Mouse (Mus musculus) fat pad, adult 2 months (tissue): Measurements from ENCODE around the gene Zbtb22.

Experiments used
- DNase-seq: peaks from one replicate; pipeline ENCODE4 v3.0.0-alpha.2; 2011; ENCODE audit warnings: low read depth, low spot score; ENCODE audit errors: extremely low read depth

Gene Zbtb22

DNA sequence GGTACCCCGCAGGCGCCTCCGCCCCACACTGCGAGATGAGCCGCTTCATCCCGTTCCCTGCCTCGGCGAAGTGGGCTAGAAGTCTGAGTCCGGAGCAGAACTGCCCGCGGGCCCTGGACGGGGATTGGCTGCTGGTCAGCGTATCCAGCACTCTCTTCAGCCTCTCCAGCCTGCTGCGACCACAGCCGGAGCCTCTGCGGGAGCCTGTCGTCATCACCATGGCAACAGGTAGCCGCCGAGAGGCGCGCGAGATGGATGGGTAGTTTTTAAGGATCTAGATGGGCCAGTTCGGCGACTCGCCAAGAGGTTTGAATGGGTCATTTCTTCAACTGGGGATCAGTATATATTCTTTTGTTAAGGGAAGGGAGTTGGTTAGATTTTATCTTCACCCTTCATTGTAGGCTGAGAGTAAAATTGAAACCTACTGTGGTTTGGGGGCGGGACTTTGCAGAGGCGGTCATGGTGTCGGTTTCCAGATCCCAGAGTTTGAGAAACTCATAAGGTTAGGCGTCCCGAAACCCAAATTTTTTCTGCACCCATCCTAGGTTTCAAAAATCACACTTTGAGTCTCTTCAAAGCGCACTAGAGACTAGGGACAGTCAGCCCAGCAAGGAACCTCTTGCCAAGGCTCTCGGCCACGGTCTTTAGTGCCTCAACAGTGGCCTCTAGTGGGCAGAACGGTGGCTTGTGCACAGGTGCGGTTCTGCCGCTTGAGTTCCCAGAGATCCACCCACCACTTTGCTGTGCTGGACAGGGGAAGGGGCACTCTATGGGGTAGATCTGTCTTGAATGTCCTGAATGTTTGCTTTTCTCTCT lies 4.8 kb downstream of the Zbtb22 start:
- no peak for DNase-seq

- no peak for DNase-seq
Observed at GRCm38 (mm10) chr17:33921361-33921760, 5.7 kb downstream of the Zbtb22 start.

- no peak for DNase-seq
Observed at GRCm38 (mm10) chr17:33924577-33925283, 9.0 kb downstream of the Zbtb22 start.

DNA sequence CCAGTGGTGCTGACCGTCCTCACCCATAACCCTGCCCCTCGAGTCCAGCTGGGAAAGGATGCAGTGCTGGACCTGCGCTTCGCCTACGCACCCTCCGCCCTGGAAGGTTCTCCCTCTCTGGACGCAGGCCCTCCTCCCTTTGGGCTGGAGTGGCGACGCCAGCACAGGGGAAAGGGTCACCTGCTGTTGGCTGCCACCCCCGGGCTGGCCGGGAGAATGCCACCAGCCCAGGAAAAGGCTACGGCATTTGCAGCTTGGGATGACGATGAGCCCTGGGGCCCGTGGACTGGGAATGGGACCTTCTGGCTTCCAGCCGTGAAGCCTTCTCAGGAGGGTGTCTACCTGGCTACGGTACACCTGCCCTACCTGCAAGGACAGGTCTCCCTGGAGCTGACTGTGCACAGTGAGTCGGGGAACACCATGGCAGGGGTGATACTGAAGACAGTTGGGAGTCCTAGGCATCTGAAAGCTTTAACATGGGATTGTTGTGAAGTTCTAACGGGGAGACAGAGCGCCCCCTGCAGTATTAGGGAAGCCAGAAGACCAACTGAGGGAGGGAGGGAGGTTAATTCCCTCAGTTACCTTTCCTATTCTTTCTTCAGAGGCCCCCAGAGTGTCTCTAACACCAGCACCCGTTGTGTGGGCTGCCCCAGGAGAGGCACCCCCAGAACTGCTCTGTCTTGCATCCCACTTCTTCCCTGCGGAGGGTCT lies 9.9 kb downstream of the Zbtb22 start:
- DNase-seq = no peak

- DNase-seq = no peak
Observed at GRCm38 (mm10) chr17:33926207-33926932, 10.7 kb downstream of the Zbtb22 start.

- DNase-seq = no peak
Observed at GRCm38 (mm10) chr17:33928251-33928947, 12.7 kb downstream of the Zbtb22 start.

- DNase-seq = no peak
Observed at GRCm38 (mm10) chr17:33929371-33930279, 13.9 kb downstream of the Zbtb22 start, which contains the start of gene Rgl2. TSS of gene Rgl2 (plus strand) at chr17:33929543.

DNA sequence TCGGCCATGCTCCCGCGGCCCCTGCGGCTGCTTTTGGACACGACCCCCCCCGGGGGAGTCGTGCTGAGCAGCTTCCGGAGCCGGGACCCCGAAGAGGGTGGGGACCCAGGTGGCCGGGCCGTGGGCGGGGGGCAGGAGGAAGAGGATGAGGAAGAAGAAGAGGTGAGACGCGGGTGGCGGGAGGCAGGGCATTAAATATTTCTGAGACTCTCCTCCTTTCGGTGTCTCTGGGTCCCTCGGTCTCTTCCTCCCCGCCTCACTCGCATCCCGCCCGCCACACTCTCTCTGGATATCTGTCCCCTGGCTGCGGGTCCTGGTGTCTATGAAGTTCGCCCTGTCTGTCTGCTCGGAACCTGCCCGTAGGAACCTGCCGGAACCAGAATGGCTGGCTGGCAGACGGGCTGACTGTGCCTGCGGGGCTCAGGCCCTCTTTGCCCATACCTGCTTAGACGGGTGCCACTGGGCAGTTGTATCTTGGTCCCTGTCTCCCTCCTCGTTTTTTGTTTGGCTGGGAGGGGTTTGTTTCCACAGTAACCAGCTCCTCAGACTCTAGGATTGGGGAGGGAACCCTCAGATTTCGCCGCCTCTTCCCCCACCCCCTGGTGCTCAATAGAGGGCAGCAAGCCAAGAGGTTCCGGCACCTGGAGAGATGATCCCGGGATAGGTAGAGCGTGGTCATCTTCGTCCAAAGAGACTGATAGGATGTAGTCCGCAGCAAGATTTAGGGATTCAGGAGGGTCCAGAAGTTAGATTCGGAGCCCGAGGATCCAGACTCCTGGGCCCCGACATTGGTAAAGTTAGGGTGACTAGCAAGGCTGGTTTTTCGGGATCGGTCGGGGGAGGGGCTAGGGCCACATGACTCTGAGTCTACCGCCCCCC lies 14.8 kb downstream of the Zbtb22 start:
- peak; percentile 64 for DNase-seq

GRCm38 (mm10) chr17:33931159-33931866 lies 15.6 kb downstream of the Zbtb22 start:
- no peak for DNase-seq

GRCm38 (mm10) chr17:33931947-33932346 lies 16.2 kb downstream of the Zbtb22 start:
- no peak for DNase-seq

DNA sequence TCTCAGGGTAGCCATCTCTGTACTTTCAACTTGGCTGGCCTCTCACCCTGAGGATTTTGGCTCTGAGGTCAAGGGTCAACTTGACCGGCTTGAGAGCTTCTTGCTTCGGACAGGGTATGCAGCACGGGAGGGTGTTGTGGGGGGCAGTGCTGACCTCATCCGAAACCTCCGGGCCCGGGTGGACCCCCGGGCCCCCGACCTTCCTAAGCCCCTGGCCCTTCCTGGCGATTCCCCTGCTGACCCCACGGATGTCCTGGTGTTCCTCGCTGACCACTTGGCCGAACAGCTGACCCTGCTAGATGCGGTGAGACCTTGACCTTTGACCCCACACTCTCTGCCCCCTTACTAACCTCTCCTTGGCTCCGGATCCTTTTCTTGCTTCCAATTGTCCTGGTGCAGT lies 16.7 kb downstream of the Zbtb22 start:
- DNase-seq = no peak

DNA sequence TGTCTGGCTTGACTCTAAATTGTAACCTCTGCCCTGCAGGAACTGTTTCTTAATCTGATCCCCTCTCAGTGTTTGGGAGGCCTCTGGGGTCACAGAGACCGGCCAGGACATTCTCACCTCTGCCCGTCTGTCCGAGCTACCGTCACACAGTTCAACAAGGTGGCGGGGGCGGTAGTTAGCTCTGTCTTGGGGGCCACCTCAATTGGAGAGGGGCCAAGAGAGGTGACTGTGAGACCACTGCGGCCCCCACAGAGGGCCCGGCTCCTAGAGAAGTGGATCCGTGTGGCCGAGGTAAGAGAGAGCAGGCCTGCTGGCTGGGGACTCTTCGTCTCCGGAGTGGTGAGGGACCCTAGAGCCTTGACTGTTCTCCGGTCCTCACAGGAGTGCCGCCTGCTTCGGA lies 17.3 kb downstream of the Zbtb22 start:
- no peak for DNase-seq

GRCm38 (mm10) chr17:33935422-33936055 lies 19.8 kb downstream of the Zbtb22 start:
- DNase-seq = no peak

DNA sequence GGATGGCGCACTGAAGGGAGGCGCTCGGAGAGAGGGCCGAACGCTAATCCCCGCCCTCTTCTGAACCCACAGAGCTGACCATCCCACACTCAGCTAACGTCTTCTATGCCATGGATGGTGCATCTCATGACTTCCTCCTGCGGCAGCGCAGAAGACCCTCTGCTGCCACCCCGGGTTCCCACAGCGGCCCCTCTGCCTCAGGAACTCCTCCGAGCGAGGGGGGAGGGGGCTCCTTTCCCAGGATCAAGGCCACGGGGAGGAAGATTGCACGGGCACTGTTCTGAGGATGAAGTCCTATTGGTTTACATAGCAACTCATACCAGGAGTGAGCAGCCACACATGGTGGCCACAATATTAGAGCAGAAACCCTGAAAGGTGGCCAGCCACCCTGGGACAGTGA lies 21.3 kb downstream of the Zbtb22 start:
- DNase-seq = no peak

DNA sequence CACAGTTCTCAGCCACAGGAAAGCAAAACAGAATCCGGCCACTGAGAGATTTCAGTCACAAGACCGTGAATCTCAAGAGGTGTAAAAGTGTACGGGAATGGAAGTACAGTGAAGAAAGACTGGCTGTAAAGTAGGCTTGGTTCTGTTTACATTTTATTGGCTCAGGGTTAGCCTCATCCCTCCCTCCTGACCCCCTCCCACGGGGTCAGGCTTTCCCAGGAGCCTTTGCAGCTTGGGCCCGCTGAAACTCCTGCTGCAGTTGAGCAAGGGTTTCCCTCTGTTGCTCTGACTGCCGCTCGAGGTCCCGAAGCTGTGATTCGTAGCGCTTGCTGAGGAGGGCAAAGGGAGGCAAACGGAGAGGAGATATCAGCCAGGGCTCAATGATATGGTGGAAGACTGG lies 23.1 kb downstream of the Zbtb22 start:
- DNase-seq = no peak

- DNase-seq = peak; percentile 68
Observed at GRCm38 (mm10) chr17:33940206-33940805, 24.6 kb downstream of the Zbtb22 start, which contains the start of the genes Pfdn6 and Wdr46. TSS of gene Pfdn6 (minus strand) at chr17:33940343. TSS of gene Wdr46 (plus strand) at chr17:33940660.

GRCm38 (mm10) chr17:33940981-33941380 lies 25.3 kb downstream of the Zbtb22 start:
- no peak for DNase-seq
